Mouse (Mus musculus): Measurements from ENCODE around the gene Lmntd2. TPM values are rescaled to one million over a fixed set of nuclear protein-coding genes. Genes with fewer than 3 reads are reported as not detected.

Gene Lmntd2
- total and polyA plus RNA-seq, 2 experiments from 2014 or later = 0.36 TPM; not detected in 1

DNA sequence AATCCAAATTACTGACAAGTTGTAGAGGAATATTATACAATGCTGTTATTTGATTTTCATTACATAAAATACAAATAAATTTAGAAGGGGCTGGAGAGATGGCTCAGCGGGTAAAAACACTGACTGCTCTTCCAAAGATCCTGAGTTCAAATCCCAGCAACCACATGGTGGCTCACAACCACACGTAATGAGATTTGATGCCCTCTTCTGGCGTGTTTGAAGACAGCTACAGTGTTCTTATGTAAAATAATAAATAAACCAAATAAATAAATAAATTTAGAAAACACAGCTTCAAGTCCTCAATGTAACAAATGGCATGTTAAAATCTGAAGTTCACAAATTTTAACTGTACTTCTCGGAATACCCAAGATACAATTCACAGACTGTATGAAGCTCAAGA, 38.8 kb downstream of the Lmntd2 start:
- Histone ChIP-seq H3K9ac (replicated peaks; ENCODE audit: low read length, poor library complexity, severe bottlenecking) (no peak overlapping the region), H3K4me1 (ENCODE audit: insufficient read depth, low read length) (peaks cover 6% of the 10 kb centered on the region; the same call in 1 of the 2 replicates), H3K27ac (ENCODE audit: low read depth, low read length) (no peak overlapping the region), H3K4me3 (ENCODE audit: low read depth, low read length) (no peak overlapping the region), H3K36me3 (ENCODE audit: insufficient read depth, low read length) (no peaks in the 10 kb centered on the region), H3K27me3 (ENCODE audit: insufficient read depth, low read length) (no peaks in the 10 kb centered on the region), H3K9me3 (ENCODE audit: low read length) (no peaks in the 10 kb centered on the region), H3K4me2 (ENCODE audit: low read depth, low read length, poor library complexity, severe bottlenecking) (no peak overlapping the region)
- TF ChIP-seq CTCF (IDR thresholded peaks at IDR 0.05) = peak; percentile 15
- DNase-seq (ENCODE audit: low spot score) = no peak
- no peak for ATAC-seq (ENCODE audit: low FRiP score)
- WGBS = 89% methylated on average over 4 of the region's 4 CpGs

DNA sequence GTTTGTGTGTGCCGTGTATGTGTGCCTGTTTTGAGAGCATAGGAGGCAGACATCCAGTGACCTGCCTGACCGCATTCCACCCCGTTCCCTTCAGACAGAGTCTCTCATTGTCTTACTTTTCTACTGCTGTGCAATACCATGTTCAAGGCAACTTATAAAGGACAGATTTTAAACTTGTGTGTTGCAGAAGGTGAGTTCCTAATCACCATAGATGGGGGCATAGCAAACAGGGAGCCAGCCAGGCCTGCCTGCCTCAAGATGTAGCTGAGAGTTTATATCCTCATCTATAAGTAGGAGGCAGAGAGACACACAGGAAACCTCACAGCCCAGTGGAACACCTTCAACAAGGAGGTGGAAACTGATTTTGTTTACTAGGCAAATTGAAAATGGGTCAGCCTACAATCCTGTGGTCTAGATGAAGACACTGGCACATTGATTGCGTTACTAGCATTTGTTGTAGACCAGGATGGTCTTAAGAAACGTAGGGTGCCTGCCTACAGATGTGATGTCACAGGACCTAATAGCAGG, 40.5 kb downstream of the Lmntd2 start:
- H3K4me1 ChIP-seq (ENCODE audit: insufficient read depth, low read length) = peaks cover 6% of the 10 kb centered on the region; the same call in 1 of the 2 replicates
- H3K4me3 ChIP-seq (ENCODE audit: low read depth, low read length) = peak overlapping the region; percentile 51; the same call in 1 of the 2 replicates
- H3K27me3 ChIP-seq (ENCODE audit: insufficient read depth, low read length) = no peaks in the 10 kb centered on the region
- 85% methylated on average over 5 of the region's 5 CpGs for WGBS
- 0 out of 2 replicates have a peak overlapping the region, but pooled peaks have one; percentile 65 for H3K9ac ChIP-seq (replicated peaks; ENCODE audit: low read length, poor library complexity, severe bottlenecking)
- H3K9me3 ChIP-seq (ENCODE audit: low read length) = no peaks in the 10 kb centered on the region
- no peaks in the 10 kb centered on the region for H3K36me3 ChIP-seq (ENCODE audit: insufficient read depth, low read length)
- peak overlapping the region; percentile 63 for H3K4me2 ChIP-seq (ENCODE audit: low read depth, low read length, poor library complexity, severe bottlenecking)
- TF ChIP-seq CTCF (IDR thresholded peaks at IDR 0.05) = no peak
- no peak for DNase-seq (ENCODE audit: low spot score)
- no peak for ATAC-seq (ENCODE audit: low FRiP score)
- H3K27ac ChIP-seq (ENCODE audit: low read depth, low read length) = 0 out of 2 replicates have a peak overlapping the region, but pooled peaks have one; percentile 89

DNA sequence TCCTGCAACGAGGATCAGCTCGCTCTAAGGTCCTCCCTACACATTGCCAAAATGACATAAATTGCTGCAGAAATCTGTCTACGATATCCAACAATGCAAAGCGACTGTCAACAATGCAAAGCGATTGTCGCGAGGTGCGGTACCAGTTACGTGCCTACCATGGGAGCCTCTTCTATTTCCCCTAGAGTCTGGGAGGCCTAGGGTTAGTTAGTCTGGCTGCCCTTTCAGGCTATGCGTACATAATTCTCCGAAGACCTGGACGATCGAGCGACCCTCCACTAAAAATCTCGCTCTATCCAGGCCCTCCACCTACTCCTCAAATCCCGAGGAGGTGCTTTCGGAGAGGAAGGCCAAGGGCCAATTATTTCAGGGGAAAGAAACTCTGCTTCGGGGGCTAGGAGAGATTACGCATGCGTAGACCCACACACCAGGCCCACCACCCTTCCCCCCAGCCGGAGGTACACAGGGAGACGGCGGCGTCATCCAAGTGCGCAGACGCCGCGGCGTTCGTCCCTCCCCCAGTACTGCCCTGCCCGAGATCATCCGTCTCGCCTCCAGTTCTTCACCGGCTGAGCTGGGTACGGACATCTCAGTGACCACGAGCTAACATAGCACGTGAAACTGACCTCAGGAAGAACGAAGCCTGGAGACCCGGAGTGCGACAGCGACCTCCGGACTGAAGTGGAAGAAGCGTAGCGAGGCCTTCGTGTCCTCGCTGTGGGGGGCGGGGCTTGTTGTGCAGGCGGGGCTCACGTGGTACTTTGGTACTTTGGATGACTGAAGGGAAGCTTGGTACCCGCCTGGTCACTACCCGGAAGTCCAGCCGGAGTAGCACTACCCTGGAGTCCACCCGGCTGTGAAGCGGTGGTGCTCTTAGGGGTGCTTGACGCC, 41.5 kb downstream of the Lmntd2 start, which contains the start of gene Rnh1:
TSS of gene Rnh1 (minus strand) at position 742 of the 891 bp plus-strand sequence.
- peak within 1 kb of the TSS; percentile 63 for H3K4me2 ChIP-seq (ENCODE audit: low read depth, low read length, poor library complexity, severe bottlenecking)
- H3K36me3 ChIP-seq (ENCODE audit: insufficient read depth, low read length) = no peaks in the 10 kb centered on the region
- peak within 1 kb of the TSS; percentile 89 for H3K27ac ChIP-seq (ENCODE audit: low read depth, low read length)
- peak within 1 kb of the TSS; percentile 51 for H3K4me3 ChIP-seq (ENCODE audit: low read depth, low read length)
- DNase-seq (ENCODE audit: low spot score) (peak; percentile 97), ATAC-seq (ENCODE audit: low FRiP score) (peak; percentile 98)
- 2% methylated on average over 55 of the region's 55 CpGs for WGBS
- H3K27me3 ChIP-seq (ENCODE audit: insufficient read depth, low read length) = no peaks in the 10 kb centered on the region
- H3K9me3 ChIP-seq (ENCODE audit: low read length) = no peaks in the 10 kb centered on the region
- H3K9ac ChIP-seq (replicated peaks; ENCODE audit: low read length, poor library complexity, severe bottlenecking) = peak within 1 kb of the TSS; percentile 65
- TF ChIP-seq CTCF (IDR thresholded peaks at IDR 0.05) = peak; percentile 17
- peaks cover 6% of the 10 kb centered on the region; the same call in 1 of the 2 replicates for H3K4me1 ChIP-seq (ENCODE audit: insufficient read depth, low read length)

DNA sequence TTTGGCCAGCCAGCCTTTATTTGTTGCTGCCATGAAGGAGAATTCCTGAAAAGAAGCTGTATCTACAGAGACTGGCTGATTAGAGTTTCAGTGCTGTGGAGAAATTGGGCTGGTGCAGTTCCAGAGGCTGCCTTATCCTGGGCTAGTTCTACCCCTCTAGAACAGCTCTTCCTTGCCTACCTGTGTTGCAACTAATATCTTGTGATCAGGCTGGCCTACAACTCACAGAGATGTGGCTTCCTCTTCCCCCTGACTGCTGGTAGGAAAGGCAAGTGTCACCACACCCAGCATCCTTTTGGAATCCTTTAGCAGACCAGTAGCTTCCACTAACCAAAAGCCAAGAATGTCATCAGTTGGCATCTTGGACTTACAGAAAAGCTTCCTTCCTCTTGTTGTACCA, 44.0 kb downstream of the Lmntd2 start:
- Histone ChIP-seq H3K4me1 (ENCODE audit: insufficient read depth, low read length) (peaks cover 6% of the 10 kb centered on the region; the same call in 1 of the 2 replicates), H3K4me3 (ENCODE audit: low read depth, low read length) (no peak overlapping the region), H3K27me3 (ENCODE audit: insufficient read depth, low read length) (no peaks in the 10 kb centered on the region), H3K9me3 (ENCODE audit: low read length) (no peaks in the 10 kb centered on the region), H3K36me3 (ENCODE audit: insufficient read depth, low read length) (no peaks in the 10 kb centered on the region), H3K4me2 (ENCODE audit: low read depth, low read length, poor library complexity, severe bottlenecking) (no peak overlapping the region), H3K27ac (ENCODE audit: low read depth, low read length) (no peak overlapping the region), H3K9ac (replicated peaks; ENCODE audit: low read length, poor library complexity, severe bottlenecking) (no peak overlapping the region)
- ATAC-seq (ENCODE audit: low FRiP score) = no peak
- no peak for TF ChIP-seq CTCF (IDR thresholded peaks at IDR 0.05)
- no peak for DNase-seq (ENCODE audit: low spot score)

DNA sequence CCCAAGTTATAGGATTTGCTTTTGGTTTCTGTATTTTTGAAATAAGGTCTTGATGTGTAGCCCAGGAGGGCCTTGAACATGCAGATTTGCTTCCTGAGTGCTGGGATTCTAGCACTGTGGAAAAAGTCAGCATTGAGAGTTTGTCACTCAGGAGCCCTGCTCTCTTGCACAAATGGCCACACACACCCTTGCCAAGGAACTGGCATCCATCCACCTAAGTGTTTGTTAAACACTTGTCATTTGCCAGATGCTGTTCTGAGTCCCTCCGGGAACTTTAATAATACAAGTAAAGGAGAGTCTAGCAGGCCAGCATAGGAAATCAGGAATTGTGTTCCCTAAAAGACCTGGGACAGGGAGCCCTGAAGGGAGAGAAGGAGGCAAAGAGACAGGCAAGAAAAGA, 44.6 kb downstream of the Lmntd2 start:
- Histone ChIP-seq H3K36me3 (ENCODE audit: insufficient read depth, low read length) (no peaks in the 10 kb centered on the region), H3K4me1 (ENCODE audit: insufficient read depth, low read length) (peaks cover 6% of the 10 kb centered on the region; the same call in 1 of the 2 replicates), H3K27ac (ENCODE audit: low read depth, low read length) (no peak overlapping the region), H3K9me3 (ENCODE audit: low read length) (no peaks in the 10 kb centered on the region), H3K9ac (replicated peaks; ENCODE audit: low read length, poor library complexity, severe bottlenecking) (no peak overlapping the region), H3K27me3 (ENCODE audit: insufficient read depth, low read length) (no peaks in the 10 kb centered on the region), H3K4me2 (ENCODE audit: low read depth, low read length, poor library complexity, severe bottlenecking) (no peak overlapping the region), H3K4me3 (ENCODE audit: low read depth, low read length) (no peak overlapping the region)
- DNase-seq (ENCODE audit: low spot score) (no peak), ATAC-seq (ENCODE audit: low FRiP score) (no peak)
- no peak for TF ChIP-seq CTCF (IDR thresholded peaks at IDR 0.05)
- 65% methylated on average over 1 of the region's 1 CpGs for WGBS

DNA sequence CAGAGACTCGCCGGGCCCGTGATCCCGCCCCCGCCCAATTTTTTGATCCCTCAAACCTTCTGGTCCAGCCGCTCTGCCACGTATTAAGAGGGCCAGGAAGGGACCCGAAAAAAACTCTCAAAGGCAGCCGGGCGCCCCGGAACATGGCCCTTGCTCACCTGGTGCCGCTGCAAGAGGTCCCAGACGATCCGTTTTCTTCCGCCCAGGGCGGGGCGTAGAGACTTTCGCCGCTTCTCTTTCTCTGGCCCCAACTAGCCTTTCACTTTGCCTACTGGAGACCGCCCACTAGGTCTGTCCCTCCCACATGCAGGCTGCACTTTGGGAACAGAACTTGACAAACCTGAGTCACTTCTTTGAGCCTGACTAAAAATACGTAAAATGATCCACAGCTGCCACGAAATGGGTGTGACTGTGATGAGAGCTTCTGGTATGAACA, 45.3 kb downstream of the Lmntd2 start:
- Histone ChIP-seq H3K9me3 (ENCODE audit: low read length) (no peaks in the 10 kb centered on the region), H3K27me3 (ENCODE audit: insufficient read depth, low read length) (no peaks in the 10 kb centered on the region), H3K4me2 (ENCODE audit: low read depth, low read length, poor library complexity, severe bottlenecking) (peak overlapping the region; percentile 48), H3K4me3 (ENCODE audit: low read depth, low read length) (peak overlapping the region; percentile 29), H3K4me1 (ENCODE audit: insufficient read depth, low read length) (peaks cover 6% of the 10 kb centered on the region; the same call in 1 of the 2 replicates), H3K9ac (replicated peaks; ENCODE audit: low read length, poor library complexity, severe bottlenecking) (peak overlapping the region; percentile 50), H3K27ac (ENCODE audit: low read depth, low read length) (no peak overlapping the region), H3K36me3 (ENCODE audit: insufficient read depth, low read length) (no peaks in the 10 kb centered on the region)
- DNase-seq (ENCODE audit: low spot score) (no peak), ATAC-seq (ENCODE audit: low FRiP score) (no peak)
- 3% methylated on average over 22 of the region's 22 CpGs for WGBS
- no peak for TF ChIP-seq CTCF (IDR thresholded peaks at IDR 0.05)

All from midbrain, postnatal 0 days (tissue).